Mouse (Mus musculus) neural tube, embryonic 13.5 days (tissue): Measurements from ENCODE around the gene Pgm3. TPM values are rescaled to one million over a fixed set of nuclear protein-coding genes. Genes with fewer than 3 reads are reported as not detected.

Source experiments
- ATAC-seq: fragments of 200-750 bp; cut with Nextera tagmentation; 2 replicates; pipeline ENCODE4 v1.8.0; 2017; ENCODE audit warnings: low read depth, mild to moderate bottlenecking, moderate TSS enrichment, moderate library complexity
- H3K27ac ChIP-seq: fragments of 300-500 bp; sonication (generic); replicated peaks from 2 replicates; pipeline ENCODE4 v1.5.1; 2015; ENCODE audit warnings: moderate library complexity, mild to moderate bottlenecking, inconsistent platforms
- H3K27me3 ChIP-seq: fragments of 300-500 bp; sonication (generic); 2 replicates; pipeline ENCODE4 v1.6.1; 2015; ENCODE audit warnings: mild to moderate bottlenecking, inconsistent platforms
- H3K36me3 ChIP-seq: fragments of 300-500 bp; sonication (generic); 2 replicates; pipeline ENCODE4 v1.6.1; 2015; ENCODE audit warnings: mild to moderate bottlenecking, inconsistent platforms
- H3K4me1 ChIP-seq: fragments of 300-500 bp; sonication (generic); replicated peaks from 2 replicates; pipeline ENCODE4 v1.6.1; 2015; ENCODE audit warnings: inconsistent platforms
- H3K4me2 ChIP-seq: fragments of 300-500 bp; sonication (generic); 2 replicates; pipeline ENCODE4 v1.6.1; 2015; ENCODE audit warnings: inconsistent platforms, mild to moderate bottlenecking, moderate library complexity
- H3K4me3 ChIP-seq: fragments of 300-500 bp; sonication (generic); 2 replicates; pipeline ENCODE4 v1.5.1; 2015; ENCODE audit warnings: mild to moderate bottlenecking, inconsistent platforms
- H3K9ac ChIP-seq: fragments of 300-500 bp; sonication (generic); 2 replicates; pipeline ENCODE4 v1.6.1; 2015; ENCODE audit warnings: moderate library complexity, mild to moderate bottlenecking, inconsistent platforms
- H3K9me3 ChIP-seq: fragments of 300-500 bp; sonication (generic); 2 replicates; pipeline ENCODE4 v1.6.1; 2016; ENCODE audit warnings: inconsistent platforms
- WGBS: fragments of 180-500 bp; shearing (Covaris S2); methylation state at CpG from one replicate; pipeline ENCODE4 v1.1.7; 2015; 5-methylcytosine and 5-hydroxymethylcytosine counted together
- polyA plus RNA-seq: library from polyadenylated mRNA; unstranded; fragments of >200 nt; fragmentation: Nextera tagmentation; extraction: Ambion mirVana; gene quantifications from 2 replicates; pipeline ENCODE4 v1.2.1, GENCODE M21; 2015

Gene Pgm3
- polyA plus RNA-seq, 1 experiment from 2014 or later = 37.4 TPM

- no peak overlapping the region for H3K27ac ChIP-seq
- 89% methylated on average over 9 of the region's 9 CpGs for WGBS
- H3K9me3 ChIP-seq = no peaks in the 10 kb centered on the region
- no peak overlapping the region for H3K4me3 ChIP-seq
- no peak overlapping the region for H3K4me2 ChIP-seq
- ATAC-seq = no peak
- no peaks in the 10 kb centered on the region for H3K4me1 ChIP-seq
- H3K36me3 ChIP-seq = peaks cover 85% of the 10 kb centered on the region
- no peaks in the 10 kb centered on the region for H3K27me3 ChIP-seq
- H3K9ac ChIP-seq = no peak overlapping the region
Measured at GRCm38 (mm10) chr9:86553886-86554285, 17.8 kb downstream of the Pgm3 start.

- Histone ChIP-seq H3K4me3 (no peak overlapping the region), H3K36me3 (peaks cover 79% of the 10 kb centered on the region), H3K27ac (no peak overlapping the region), H3K27me3 (no peaks in the 10 kb centered on the region), H3K9me3 (no peaks in the 10 kb centered on the region), H3K4me1 (no peaks in the 10 kb centered on the region), H3K4me2 (no peak overlapping the region), H3K9ac (no peak overlapping the region)
- no peak for ATAC-seq
- WGBS = 91% methylated on average over 3 of the region's 3 CpGs
Measured at GRCm38 (mm10) chr9:86550717-86551116, 20.9 kb downstream of the Pgm3 start.

- no peak overlapping the region for H3K27ac ChIP-seq
- ATAC-seq = no peak
- WGBS = 89% methylated on average over 5 of the region's 5 CpGs
- no peaks in the 10 kb centered on the region for H3K9me3 ChIP-seq
- no peak overlapping the region for H3K4me2 ChIP-seq
- H3K36me3 ChIP-seq = peaks cover 81% of the 10 kb centered on the region
- no peaks in the 10 kb centered on the region for H3K27me3 ChIP-seq
- no peak overlapping the region for H3K4me3 ChIP-seq
- no peak overlapping the region for H3K9ac ChIP-seq
- no peaks in the 10 kb centered on the region for H3K4me1 ChIP-seq
Measured at GRCm38 (mm10) chr9:86549637-86550162, 21.9 kb downstream of the Pgm3 start.

- no peaks in the 10 kb centered on the region for H3K9me3 ChIP-seq
- no peak overlapping the region for H3K4me3 ChIP-seq
- H3K27ac ChIP-seq = no peak overlapping the region
- no peak overlapping the region for H3K4me2 ChIP-seq
- 82% methylated on average over 1 of the region's 1 CpGs for WGBS
- peaks cover 82% of the 10 kb centered on the region for H3K36me3 ChIP-seq
- H3K9ac ChIP-seq = no peak overlapping the region
- no peak for ATAC-seq
- H3K4me1 ChIP-seq = no peaks in the 10 kb centered on the region
- no peaks in the 10 kb centered on the region for H3K27me3 ChIP-seq
Measured at GRCm38 (mm10) chr9:86544559-86544958, 27.1 kb downstream of the Pgm3 start.

GRCm38 (mm10) chr9:86543451-86543850 is 28.2 kb downstream of the Pgm3 start:
- Histone ChIP-seq H3K27ac (no peak overlapping the region), H3K4me2 (no peak overlapping the region), H3K4me3 (no peak overlapping the region), H3K27me3 (no peaks in the 10 kb centered on the region), H3K9ac (no peak overlapping the region), H3K36me3 (peaks cover 73% of the 10 kb centered on the region), H3K4me1 (no peaks in the 10 kb centered on the region), H3K9me3 (no peaks in the 10 kb centered on the region)
- WGBS = 92% methylated on average over 3 of the region's 3 CpGs
- no peak for ATAC-seq

- 90% methylated on average over 5 of the region's 5 CpGs for WGBS
- Histone ChIP-seq H3K27me3 (no peaks in the 10 kb centered on the region), H3K36me3 (peaks cover 57% of the 10 kb centered on the region), H3K4me1 (no peaks in the 10 kb centered on the region), H3K4me2 (no peak overlapping the region), H3K27ac (no peak overlapping the region), H3K9ac (no peak overlapping the region), H3K4me3 (no peak overlapping the region), H3K9me3 (no peaks in the 10 kb centered on the region)
- ATAC-seq = no peak
Measured at GRCm38 (mm10) chr9:86534071-86534470, 37.6 kb downstream of the Pgm3 start.

GRCm38 (mm10) chr9:86525600-86525999 is 46.0 kb downstream of the Pgm3 start:
- peaks cover 61% of the 10 kb centered on the region for H3K36me3 ChIP-seq
- no peaks in the 10 kb centered on the region for H3K27me3 ChIP-seq
- H3K4me1 ChIP-seq = no peaks in the 10 kb centered on the region
- no peak for ATAC-seq
- WGBS = 46% methylated on average over 2 of the region's 2 CpGs
- no peak overlapping the region for H3K4me2 ChIP-seq
- H3K9me3 ChIP-seq = no peaks in the 10 kb centered on the region
- no peak overlapping the region for H3K27ac ChIP-seq
- no peak overlapping the region for H3K4me3 ChIP-seq
- H3K9ac ChIP-seq = no peak overlapping the region

- no peaks in the 10 kb centered on the region for H3K4me1 ChIP-seq
- H3K27me3 ChIP-seq = no peaks in the 10 kb centered on the region
- no peak overlapping the region for H3K27ac ChIP-seq
- peaks cover 64% of the 10 kb centered on the region for H3K36me3 ChIP-seq
- H3K4me3 ChIP-seq = no peak overlapping the region
- no peak overlapping the region for H3K4me2 ChIP-seq
- ATAC-seq = no peak
- H3K9me3 ChIP-seq = no peaks in the 10 kb centered on the region
- H3K9ac ChIP-seq = no peak overlapping the region
Measured at GRCm38 (mm10) chr9:86522335-86522734, 49.3 kb downstream of the Pgm3 start.

GRCm38 (mm10) chr9:86514798-86515197 is 56.8 kb downstream of the Pgm3 start:
- no peak overlapping the region for H3K4me3 ChIP-seq
- peaks cover 71% of the 10 kb centered on the region for H3K36me3 ChIP-seq
- WGBS = 98% methylated on average over 4 of the region's 4 CpGs
- H3K9me3 ChIP-seq = no peaks in the 10 kb centered on the region
- no peak overlapping the region for H3K4me2 ChIP-seq
- no peak for ATAC-seq
- no peak overlapping the region for H3K27ac ChIP-seq
- H3K9ac ChIP-seq = no peak overlapping the region
- no peaks in the 10 kb centered on the region for H3K27me3 ChIP-seq
- H3K4me1 ChIP-seq = no peaks in the 10 kb centered on the region

- H3K4me3 ChIP-seq = no peak overlapping the region
- no peaks in the 10 kb centered on the region for H3K9me3 ChIP-seq
- no peaks in the 10 kb centered on the region for H3K27me3 ChIP-seq
- WGBS = 92% methylated on average over 3 of the region's 3 CpGs
- H3K9ac ChIP-seq = no peak overlapping the region
- peaks cover 69% of the 10 kb centered on the region for H3K36me3 ChIP-seq
- ATAC-seq = no peak
- no peak overlapping the region for H3K27ac ChIP-seq
- H3K4me2 ChIP-seq = no peak overlapping the region
- H3K4me1 ChIP-seq = no peaks in the 10 kb centered on the region
Measured at GRCm38 (mm10) chr9:86514390-86514789, 57.3 kb downstream of the Pgm3 start.

GRCm38 (mm10) chr9:86513733-86514132 is 57.9 kb downstream of the Pgm3 start:
- no peak for ATAC-seq
- no peaks in the 10 kb centered on the region for H3K27me3 ChIP-seq
- H3K4me1 ChIP-seq = no peaks in the 10 kb centered on the region
- no peaks in the 10 kb centered on the region for H3K9me3 ChIP-seq
- H3K4me3 ChIP-seq = no peak overlapping the region
- H3K36me3 ChIP-seq = peaks cover 64% of the 10 kb centered on the region
- H3K4me2 ChIP-seq = no peak overlapping the region
- H3K9ac ChIP-seq = no peak overlapping the region
- H3K27ac ChIP-seq = no peak overlapping the region
- 77% methylated on average over 5 of the region's 5 CpGs for WGBS

GRCm38 (mm10) chr9:86507437-86507836 is 64.2 kb downstream of the Pgm3 start:
- no peak overlapping the region for H3K27ac ChIP-seq
- no peaks in the 10 kb centered on the region for H3K27me3 ChIP-seq
- WGBS = 90% methylated on average over 4 of the region's 4 CpGs
- peaks cover 31% of the 10 kb centered on the region for H3K36me3 ChIP-seq
- H3K4me1 ChIP-seq = no peaks in the 10 kb centered on the region
- no peak overlapping the region for H3K4me3 ChIP-seq
- H3K4me2 ChIP-seq = no peak overlapping the region
- no peak for ATAC-seq
- no peaks in the 10 kb centered on the region for H3K9me3 ChIP-seq
- no peak overlapping the region for H3K9ac ChIP-seq
